Mouse (Mus musculus): ENCODE measurements around the gene Nrxn3. TPM values are rescaled to one million over a fixed set of nuclear protein-coding genes. Genes with fewer than 3 reads are reported as not detected.
A peak's percentile ranks its signal among the peaks of the same experiment; 100 is the strongest.

Gene Nrxn3
- polyA plus RNA-seq, 1 experiment from 2014 or later = 102 TPM

- no peak for ATAC-seq (ENCODE audit: low FRiP score, low TSS enrichment)
- Histone ChIP-seq H3K9ac (replicated peaks; ENCODE audit: low read length) (no peak overlapping the region), H3K36me3 (ENCODE audit: control insufficient read depth, insufficient read depth, low read length) (no peaks in the 10 kb centered on the region), H3K4me2 (ENCODE audit: low read length) (no peak overlapping the region), H3K4me1 (ENCODE audit: control insufficient read depth, insufficient read depth, low read length) (no peaks in the 10 kb centered on the region), H3K27ac (replicated peaks; ENCODE audit: low read depth, low read length) (no peak overlapping the region), H3K9me3 (ENCODE audit: control insufficient read depth, low read length) (no peaks in the 10 kb centered on the region), H3K27me3 (ENCODE audit: control insufficient read depth, insufficient read depth, low read length) (no peaks in the 10 kb centered on the region), H3K4me3 (replicated peaks; ENCODE audit: low read depth, low read length) (no peak overlapping the region)
- 93% methylated on average over 6 of the region's 6 CpGs for WGBS
- no peak for DNase-seq
Observed at GRCm38 (mm10) chr12:90217060-90217459, 1494.4 kb downstream of the Nrxn3 start.

GRCm38 (mm10) chr12:90229062-90229461, 1506.4 kb downstream of the Nrxn3 start:
- DNase-seq (no peak), ATAC-seq (ENCODE audit: low FRiP score, low TSS enrichment) (no peak)
- Histone ChIP-seq H3K27ac (replicated peaks; ENCODE audit: low read depth, low read length) (no peak overlapping the region), H3K27me3 (ENCODE audit: control insufficient read depth, insufficient read depth, low read length) (no peaks in the 10 kb centered on the region), H3K9me3 (ENCODE audit: control insufficient read depth, low read length) (no peaks in the 10 kb centered on the region), H3K4me3 (replicated peaks; ENCODE audit: low read depth, low read length) (no peak overlapping the region), H3K4me2 (ENCODE audit: low read length) (no peak overlapping the region), H3K36me3 (ENCODE audit: control insufficient read depth, insufficient read depth, low read length) (no peaks in the 10 kb centered on the region), H3K9ac (replicated peaks; ENCODE audit: low read length) (no peak overlapping the region), H3K4me1 (ENCODE audit: control insufficient read depth, insufficient read depth, low read length) (no peaks in the 10 kb centered on the region)
- WGBS = 66% methylated on average over 2 of the region's 2 CpGs

GRCm38 (mm10) chr12:90236093-90236492, 1513.4 kb downstream of the Nrxn3 start:
- Histone ChIP-seq H3K9ac (replicated peaks; ENCODE audit: low read length) (no peak overlapping the region), H3K27ac (replicated peaks; ENCODE audit: low read depth, low read length) (no peak overlapping the region), H3K4me3 (replicated peaks; ENCODE audit: low read depth, low read length) (no peak overlapping the region), H3K36me3 (ENCODE audit: control insufficient read depth, insufficient read depth, low read length) (no peaks in the 10 kb centered on the region), H3K27me3 (ENCODE audit: control insufficient read depth, insufficient read depth, low read length) (no peaks in the 10 kb centered on the region), H3K4me1 (ENCODE audit: control insufficient read depth, insufficient read depth, low read length) (no peaks in the 10 kb centered on the region), H3K4me2 (ENCODE audit: low read length) (no peak overlapping the region), H3K9me3 (ENCODE audit: control insufficient read depth, low read length) (no peaks in the 10 kb centered on the region)
- DNase-seq (no peak), ATAC-seq (ENCODE audit: low FRiP score, low TSS enrichment) (no peak)
- 77% methylated on average over 5 of the region's 5 CpGs for WGBS

- 71% methylated on average over 4 of the region's 4 CpGs for WGBS
- no peak overlapping the region for H3K27ac ChIP-seq (replicated peaks; ENCODE audit: low read depth, low read length)
- no peaks in the 10 kb centered on the region for H3K4me1 ChIP-seq (ENCODE audit: control insufficient read depth, insufficient read depth, low read length)
- H3K4me2 ChIP-seq (ENCODE audit: low read length) = no peak overlapping the region
- no peaks in the 10 kb centered on the region for H3K36me3 ChIP-seq (ENCODE audit: control insufficient read depth, insufficient read depth, low read length)
- ATAC-seq (ENCODE audit: low FRiP score, low TSS enrichment) = no peak
- H3K4me3 ChIP-seq (replicated peaks; ENCODE audit: low read depth, low read length) = no peak overlapping the region
- no peak overlapping the region for H3K9ac ChIP-seq (replicated peaks; ENCODE audit: low read length)
- no peaks in the 10 kb centered on the region for H3K9me3 ChIP-seq (ENCODE audit: control insufficient read depth, low read length)
- no peak for DNase-seq
- no peaks in the 10 kb centered on the region for H3K27me3 ChIP-seq (ENCODE audit: control insufficient read depth, insufficient read depth, low read length)
Observed at GRCm38 (mm10) chr12:90260301-90260700, 1537.6 kb downstream of the Nrxn3 start.

- 89% methylated on average over 2 of the region's 2 CpGs for WGBS
- Histone ChIP-seq H3K36me3 (ENCODE audit: control insufficient read depth, insufficient read depth, low read length) (no peaks in the 10 kb centered on the region), H3K9ac (replicated peaks; ENCODE audit: low read length) (no peak overlapping the region), H3K4me3 (replicated peaks; ENCODE audit: low read depth, low read length) (no peak overlapping the region), H3K27me3 (ENCODE audit: control insufficient read depth, insufficient read depth, low read length) (no peaks in the 10 kb centered on the region), H3K27ac (replicated peaks; ENCODE audit: low read depth, low read length) (no peak overlapping the region), H3K4me2 (ENCODE audit: low read length) (no peak overlapping the region), H3K4me1 (ENCODE audit: control insufficient read depth, insufficient read depth, low read length) (no peaks in the 10 kb centered on the region), H3K9me3 (ENCODE audit: control insufficient read depth, low read length) (no peaks in the 10 kb centered on the region)
- ATAC-seq (ENCODE audit: low FRiP score, low TSS enrichment) = no peak
- no peak for DNase-seq
Observed at GRCm38 (mm10) chr12:90268111-90268510, 1545.4 kb downstream of the Nrxn3 start.

- Histone ChIP-seq H3K9ac (replicated peaks; ENCODE audit: low read length) (no peak overlapping the region), H3K4me1 (ENCODE audit: control insufficient read depth, insufficient read depth, low read length) (no peaks in the 10 kb centered on the region), H3K27me3 (ENCODE audit: control insufficient read depth, insufficient read depth, low read length) (no peaks in the 10 kb centered on the region), H3K27ac (replicated peaks; ENCODE audit: low read depth, low read length) (no peak overlapping the region), H3K36me3 (ENCODE audit: control insufficient read depth, insufficient read depth, low read length) (no peaks in the 10 kb centered on the region), H3K9me3 (ENCODE audit: control insufficient read depth, low read length) (no peaks in the 10 kb centered on the region), H3K4me2 (ENCODE audit: low read length) (no peak overlapping the region), H3K4me3 (replicated peaks; ENCODE audit: low read depth, low read length) (no peak overlapping the region)
- DNase-seq = no peak
- no peak for ATAC-seq (ENCODE audit: low FRiP score, low TSS enrichment)
Observed at GRCm38 (mm10) chr12:90270763-90271379, 1548.2 kb downstream of the Nrxn3 start.

- WGBS = 67% methylated on average over 7 of the region's 7 CpGs
- H3K4me1 ChIP-seq (ENCODE audit: control insufficient read depth, insufficient read depth, low read length) = no peaks in the 10 kb centered on the region
- H3K27ac ChIP-seq (replicated peaks; ENCODE audit: low read depth, low read length) = no peak overlapping the region
- H3K36me3 ChIP-seq (ENCODE audit: control insufficient read depth, insufficient read depth, low read length) = no peaks in the 10 kb centered on the region
- no peaks in the 10 kb centered on the region for H3K9me3 ChIP-seq (ENCODE audit: control insufficient read depth, low read length)
- no peak overlapping the region for H3K4me3 ChIP-seq (replicated peaks; ENCODE audit: low read depth, low read length)
- peak; percentile 35 for DNase-seq
- H3K9ac ChIP-seq (replicated peaks; ENCODE audit: low read length) = no peak overlapping the region
- ATAC-seq (ENCODE audit: low FRiP score, low TSS enrichment) = no peak
- no peaks in the 10 kb centered on the region for H3K27me3 ChIP-seq (ENCODE audit: control insufficient read depth, insufficient read depth, low read length)
- H3K4me2 ChIP-seq (ENCODE audit: low read length) = no peak overlapping the region
Observed at GRCm38 (mm10) chr12:90274621-90275236, 1552.1 kb downstream of the Nrxn3 start.

- WGBS = 95% methylated on average over 1 of the region's 1 CpGs
- Histone ChIP-seq H3K9ac (replicated peaks; ENCODE audit: low read length) (no peak overlapping the region), H3K4me2 (ENCODE audit: low read length) (no peak overlapping the region), H3K27ac (replicated peaks; ENCODE audit: low read depth, low read length) (no peak overlapping the region), H3K4me3 (replicated peaks; ENCODE audit: low read depth, low read length) (no peak overlapping the region), H3K4me1 (ENCODE audit: control insufficient read depth, insufficient read depth, low read length) (no peaks in the 10 kb centered on the region), H3K36me3 (ENCODE audit: control insufficient read depth, insufficient read depth, low read length) (no peaks in the 10 kb centered on the region), H3K9me3 (ENCODE audit: control insufficient read depth, low read length) (no peaks in the 10 kb centered on the region), H3K27me3 (ENCODE audit: control insufficient read depth, insufficient read depth, low read length) (no peaks in the 10 kb centered on the region)
- no peak for ATAC-seq (ENCODE audit: low FRiP score, low TSS enrichment)
- DNase-seq = no peak
Observed at GRCm38 (mm10) chr12:90281236-90281635, 1558.6 kb downstream of the Nrxn3 start.

GRCm38 (mm10) chr12:90283022-90283421, 1560.3 kb downstream of the Nrxn3 start:
- no peak overlapping the region for H3K4me2 ChIP-seq (ENCODE audit: low read length)
- H3K4me3 ChIP-seq (replicated peaks; ENCODE audit: low read depth, low read length) = no peak overlapping the region
- H3K9me3 ChIP-seq (ENCODE audit: control insufficient read depth, low read length) = no peaks in the 10 kb centered on the region
- no peak overlapping the region for H3K9ac ChIP-seq (replicated peaks; ENCODE audit: low read length)
- H3K27me3 ChIP-seq (ENCODE audit: control insufficient read depth, insufficient read depth, low read length) = no peaks in the 10 kb centered on the region
- H3K4me1 ChIP-seq (ENCODE audit: control insufficient read depth, insufficient read depth, low read length) = no peaks in the 10 kb centered on the region
- H3K36me3 ChIP-seq (ENCODE audit: control insufficient read depth, insufficient read depth, low read length) = no peaks in the 10 kb centered on the region
- H3K27ac ChIP-seq (replicated peaks; ENCODE audit: low read depth, low read length) = no peak overlapping the region
- WGBS = 83% methylated on average over 5 of the region's 5 CpGs
- DNase-seq = no peak
- no peak for ATAC-seq (ENCODE audit: low FRiP score, low TSS enrichment)

Measured in midbrain, embryonic 14.5 days (tissue).